Mouse (Mus musculus): ENCODE results near the gene Zfp324. TPM values are rescaled to one million over a fixed set of nuclear protein-coding genes. Genes with fewer than 3 reads are reported as not detected.

Gene Zfp324
- 3.4 to 4.0 TPM (median 3.8 TPM) in 4 replicates for total RNA-seq (2023; ENCODE audit: inconsistent age)

DNA sequence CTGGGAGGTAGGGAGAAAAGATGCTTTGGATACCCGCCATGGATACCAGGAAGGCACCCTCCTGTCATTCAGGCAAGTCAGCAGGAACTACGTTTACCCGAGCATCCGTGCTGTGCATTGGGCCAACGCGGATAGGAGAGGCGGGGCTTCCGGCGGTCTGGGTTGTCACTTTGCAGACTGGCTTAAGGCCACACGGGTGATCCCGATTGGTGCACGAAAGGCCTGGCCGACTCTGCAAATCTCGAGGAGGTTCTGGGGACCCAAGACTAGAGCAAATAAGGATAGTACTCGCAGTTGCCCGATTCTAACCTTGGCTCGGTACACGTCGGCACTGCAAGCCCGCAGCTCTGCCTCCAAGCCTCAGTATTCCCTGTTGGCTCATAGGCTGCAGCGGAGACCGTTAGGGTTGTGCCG is at the start of gene Zfp324:
Zfp324 (plus strand) TSS at position 161 of the 414 bp plus-strand sequence.

DNA sequence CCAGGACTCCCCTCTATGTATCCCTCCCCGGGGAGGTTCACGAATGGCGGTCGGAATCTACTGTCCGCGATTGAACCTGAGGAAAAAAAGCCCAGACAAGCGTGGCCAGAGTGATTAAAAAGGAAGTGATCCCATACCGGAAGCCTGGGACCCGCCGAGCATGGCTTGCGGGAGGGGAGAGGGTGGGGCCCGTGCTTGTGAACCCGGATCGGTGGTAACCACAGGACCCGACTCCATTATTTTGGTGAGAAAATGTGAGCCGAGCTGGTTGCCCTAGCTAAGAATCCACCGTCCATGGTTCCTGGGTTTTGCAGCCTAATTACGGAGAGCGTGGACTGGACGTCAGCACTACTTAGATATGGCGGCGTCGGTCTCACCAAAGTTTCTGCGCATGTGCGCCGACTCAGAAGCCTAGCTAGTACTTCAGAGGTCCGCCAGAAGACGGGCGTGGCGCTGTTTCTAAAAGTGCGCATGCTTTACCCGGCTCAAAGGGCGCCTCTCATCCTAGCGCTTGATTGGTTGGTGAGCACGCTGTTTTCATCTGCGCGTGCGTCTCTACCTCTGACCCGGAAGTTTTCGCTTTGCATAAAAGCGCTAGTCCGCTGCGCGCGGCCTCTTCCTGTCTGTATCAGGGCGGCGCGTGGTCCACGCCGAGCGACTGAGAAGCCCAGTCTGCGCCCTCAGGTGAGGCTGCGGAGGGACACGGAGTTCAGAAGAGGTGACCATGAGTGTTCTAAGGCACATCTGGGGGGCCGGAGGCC is 43.8 kb upstream of the Zfp324 start, which contains the start of gene Rps5:
Rps5 (plus strand) TSS at position 586 of the 761 bp plus-strand sequence.

DNA sequence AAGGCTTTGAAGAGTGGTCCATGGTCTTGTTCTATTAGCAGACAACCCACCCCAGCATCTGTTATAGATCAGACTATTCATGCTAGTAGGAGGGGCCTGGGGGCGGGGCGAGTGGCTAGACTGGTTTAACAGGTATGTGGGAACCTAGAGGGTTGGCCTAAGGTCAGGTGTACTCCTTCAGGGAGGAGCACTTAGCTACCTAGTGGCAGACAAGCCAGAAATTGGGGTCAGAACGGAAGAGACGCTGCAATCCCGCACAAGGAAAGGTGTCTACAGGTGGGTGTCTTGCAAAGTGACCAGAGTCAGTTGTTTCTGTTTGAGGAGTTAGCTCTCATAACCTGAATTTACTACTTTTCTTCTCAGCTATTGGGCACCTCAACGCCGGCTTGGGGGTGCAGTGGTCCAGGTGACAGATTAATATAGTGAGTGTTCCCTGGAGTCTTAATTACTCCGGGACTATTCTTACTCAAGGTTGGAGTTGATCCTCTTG is 38.4 kb upstream of the Zfp324 start, which contains the start of gene Rnf225:
Rnf225 (plus strand) TSS at position 226 of the 490 bp plus-strand sequence.

DNA sequence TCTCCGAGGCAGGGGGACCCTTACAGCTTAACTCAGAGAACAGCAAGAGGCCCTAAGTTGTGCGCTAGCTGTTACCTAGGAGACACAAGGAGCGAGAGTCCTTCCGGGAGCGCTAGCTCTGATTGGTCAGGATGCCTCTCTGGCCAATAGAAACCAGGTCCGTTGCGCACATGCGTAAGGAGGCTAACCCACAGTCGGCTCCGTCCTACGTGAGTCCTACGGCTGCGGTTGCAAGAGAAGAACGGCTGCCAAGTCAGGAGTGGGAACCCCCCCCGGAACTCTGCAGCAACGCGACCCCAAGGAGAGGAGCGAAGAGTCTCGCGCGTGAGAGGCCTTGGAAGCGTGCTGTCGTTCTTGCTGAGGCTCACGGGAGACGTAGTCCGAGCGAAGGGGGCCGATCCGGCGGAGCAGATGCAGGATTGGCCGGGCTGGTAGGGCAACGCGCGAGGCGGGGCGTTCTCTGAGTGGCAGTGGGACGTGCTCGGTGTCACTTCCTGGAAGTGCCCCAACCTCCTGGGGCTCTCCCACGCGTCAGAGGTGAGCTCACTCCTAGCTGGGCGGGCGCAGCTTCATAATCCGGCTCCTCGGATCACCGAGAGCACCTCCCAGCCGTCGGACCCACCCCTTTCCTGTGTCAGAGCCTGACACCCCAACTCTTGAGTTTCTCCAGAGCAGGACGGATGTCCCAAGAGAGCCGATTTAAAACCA is 12.2 kb downstream of the Zfp324 start, which contains the start of gene Zfp446:
Zfp446 (plus strand) TSS at position 167 of the 708 bp plus-strand sequence.

DNA sequence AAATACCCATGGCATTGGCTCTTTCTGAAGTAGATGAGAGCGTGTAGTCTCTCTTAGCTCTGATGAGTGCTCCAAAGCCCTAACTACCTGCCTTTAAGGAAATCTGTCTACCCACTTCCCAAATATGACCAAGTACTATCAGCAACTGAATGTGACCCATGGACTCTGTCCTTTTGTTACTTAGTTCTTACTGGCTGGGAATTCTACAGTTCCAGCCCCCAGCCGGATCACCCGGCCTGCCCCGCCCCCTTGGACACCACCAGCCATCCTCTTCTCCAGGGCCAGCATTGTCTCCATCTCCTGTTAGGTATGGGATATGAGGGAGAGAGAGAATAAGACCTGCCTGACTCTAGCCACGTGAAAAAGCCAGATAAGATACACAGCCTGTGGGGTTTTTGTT is 32.4 kb downstream of the Zfp324 start, which contains the start of gene Slc27a5:
Slc27a5 (minus strand) TSS at position 140 of the 400 bp plus-strand sequence.

DNA sequence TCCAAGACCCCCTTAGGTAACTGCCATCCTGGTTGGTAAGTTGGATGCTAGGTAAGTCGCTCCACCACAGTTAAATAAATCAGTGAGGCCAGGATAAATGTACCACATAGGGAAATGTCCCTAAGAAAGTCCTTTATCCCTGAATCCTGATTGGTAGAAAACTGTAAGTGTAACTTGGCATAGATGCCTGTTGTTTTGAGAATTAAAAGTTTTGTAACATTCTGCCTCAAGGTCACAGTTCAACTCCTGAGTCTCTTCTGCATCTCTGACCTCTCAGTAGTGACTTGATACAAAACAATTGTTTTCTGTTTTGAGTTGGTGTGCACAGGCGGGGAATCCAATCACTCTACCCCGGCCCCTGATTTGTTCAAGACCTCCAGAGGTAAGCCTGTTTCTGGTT is 33.2 kb downstream of the Zfp324 start, which contains the start of gene Trim28:
Trim28 (plus strand) TSS at position 264 of the 400 bp plus-strand sequence.

DNA sequence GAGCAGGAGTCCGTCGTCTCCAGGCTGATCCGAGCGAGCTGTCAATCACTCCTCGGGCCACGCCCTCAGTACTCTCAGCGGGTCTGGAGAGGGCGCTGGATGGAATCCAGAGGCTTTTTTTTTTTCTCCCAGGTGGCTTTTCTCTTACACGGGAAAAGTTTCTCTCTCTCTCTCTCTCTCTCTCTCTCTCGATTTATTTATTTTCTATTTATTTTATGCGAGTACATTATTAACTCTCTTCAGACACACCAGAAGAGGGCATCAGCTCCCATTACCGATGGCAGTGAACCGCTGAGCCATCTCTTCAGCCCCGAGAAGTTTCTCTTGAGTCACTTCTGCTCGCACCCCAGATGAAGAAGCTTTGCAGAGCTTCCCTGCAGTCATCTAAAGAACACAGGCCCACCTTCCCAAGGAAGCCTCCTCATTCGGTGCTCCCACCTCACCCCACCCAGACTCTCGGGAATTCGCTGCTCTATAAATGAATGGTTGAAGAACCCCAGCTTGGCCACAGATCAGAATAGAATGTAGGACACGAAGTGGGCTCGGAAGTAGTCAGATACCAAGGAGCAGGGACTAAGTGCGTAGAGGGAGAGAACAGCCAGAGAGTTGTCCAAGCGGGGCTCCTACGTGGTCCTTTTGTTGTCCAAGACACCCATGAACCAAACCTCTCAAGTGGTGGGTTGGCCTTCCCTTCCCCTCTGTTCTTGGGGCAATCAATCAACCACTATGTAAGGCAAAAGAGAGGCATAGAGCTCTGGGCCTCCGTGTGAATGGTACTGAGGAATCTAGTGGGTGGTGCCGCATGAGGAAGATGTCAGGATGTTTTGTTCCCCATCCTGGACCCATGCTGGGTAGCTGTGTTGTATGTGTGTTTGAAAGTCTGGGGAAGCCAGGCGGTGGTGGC is 44.6 kb downstream of the Zfp324 start, which contains the start of gene Zbtb45:
Zbtb45 (minus strand) TSS at position 30 of the 904 bp plus-strand sequence.

Other genes with a start within 250 kb of the Zfp324 start
- not detected in 4 replicates for gene Vmn2r56, start 230.8 kb upstream of the Zfp324 start, total RNA-seq (2023; ENCODE audit: inconsistent age)
- gene Zscan18, start 162.2 kb upstream of the Zfp324 start, total RNA-seq (2023; ENCODE audit: inconsistent age), result 28.7 to 36.2 TPM (median 31.8 TPM) in 4 replicates
- gene Zfp329, start 147.0 kb upstream of the Zfp324 start, total RNA-seq (2023; ENCODE audit: inconsistent age), result 8.4 to 10.4 TPM (median 9.0 TPM) in 4 replicates
- gene Zfp110, start 131.1 kb upstream of the Zfp324 start, total RNA-seq (2023; ENCODE audit: inconsistent age), result 98.9 to 124 TPM (median 114 TPM) in 4 replicates
- gene Zfp128, start 84.7 kb upstream of the Zfp324 start, total RNA-seq (2023; ENCODE audit: inconsistent age), result 1.8 to 2.8 TPM (median 2.4 TPM) in 4 replicates
- gene Zscan22, start 68.0 kb upstream of the Zfp324 start, total RNA-seq (2023; ENCODE audit: inconsistent age), result 12.3 to 14.5 TPM (median 13.4 TPM) in 4 replicates
- 2,171 to 2,345 TPM (median 2,206 TPM) in 4 replicates for gene Rps5, start 43.5 kb upstream of the Zfp324 start, total RNA-seq (2023; ENCODE audit: inconsistent age)
- 0.72 to 0.93 TPM (median 0.88 TPM) in 4 replicates for gene Rnf225, start 38.4 kb upstream of the Zfp324 start, total RNA-seq (2023; ENCODE audit: inconsistent age)
- 8.2 to 10.2 TPM (median 9.2 TPM) in 4 replicates for gene Zfp446, start 12.0 kb downstream of the Zfp324 start, total RNA-seq (2023; ENCODE audit: inconsistent age)
- not detected in 4 replicates for gene Slc27a5, start 32.4 kb downstream of the Zfp324 start, total RNA-seq (2023; ENCODE audit: inconsistent age)
- gene Trim28, start 33.3 kb downstream of the Zfp324 start, total RNA-seq (2023; ENCODE audit: inconsistent age), result 355 to 399 TPM (median 376 TPM) in 4 replicates
- 4.4 to 8.6 TPM (median 5.6 TPM) in 4 replicates for gene Zbtb45, start 44.2 kb downstream of the Zfp324 start, total RNA-seq (2023; ENCODE audit: inconsistent age)
- gene Chmp2a, start 69.0 kb downstream of the Zfp324 start, total RNA-seq (2023; ENCODE audit: inconsistent age), result 92.4 to 120 TPM (median 103 TPM) in 4 replicates
- 83.4 to 96.0 TPM (median 89.6 TPM) in 4 replicates for gene Ube2m, start 72.4 kb downstream of the Zfp324 start, total RNA-seq (2023; ENCODE audit: inconsistent age)
- gene Mzf1, start 88.9 kb downstream of the Zfp324 start, total RNA-seq (2023; ENCODE audit: inconsistent age), result 0.51 to 0.87 TPM (median 0.72 TPM) in 4 replicates
- not detected in 4 replicates for gene Vmn1r85, start 129.3 kb downstream of the Zfp324 start, total RNA-seq (2023; ENCODE audit: inconsistent age)
- gene Vmn1r86, start 154.1 kb downstream of the Zfp324 start, total RNA-seq (2023; ENCODE audit: inconsistent age), result not detected in 4 replicates
- not detected in 4 replicates for gene Vmn1r87, start 174.3 kb downstream of the Zfp324 start, total RNA-seq (2023; ENCODE audit: inconsistent age)
- gene Vmn1r88, start 193.7 kb downstream of the Zfp324 start, total RNA-seq (2023; ENCODE audit: inconsistent age), result 0.09 to 0.16 TPM (median 0.12 TPM) in 4 replicates
- not detected in 4 replicates for gene Vmn1r89, start 247.2 kb downstream of the Zfp324 start, total RNA-seq (2023; ENCODE audit: inconsistent age)